Mouse (Mus musculus): ENCODE measurements around the gene Glod4.

Glod4 gene

DNA sequence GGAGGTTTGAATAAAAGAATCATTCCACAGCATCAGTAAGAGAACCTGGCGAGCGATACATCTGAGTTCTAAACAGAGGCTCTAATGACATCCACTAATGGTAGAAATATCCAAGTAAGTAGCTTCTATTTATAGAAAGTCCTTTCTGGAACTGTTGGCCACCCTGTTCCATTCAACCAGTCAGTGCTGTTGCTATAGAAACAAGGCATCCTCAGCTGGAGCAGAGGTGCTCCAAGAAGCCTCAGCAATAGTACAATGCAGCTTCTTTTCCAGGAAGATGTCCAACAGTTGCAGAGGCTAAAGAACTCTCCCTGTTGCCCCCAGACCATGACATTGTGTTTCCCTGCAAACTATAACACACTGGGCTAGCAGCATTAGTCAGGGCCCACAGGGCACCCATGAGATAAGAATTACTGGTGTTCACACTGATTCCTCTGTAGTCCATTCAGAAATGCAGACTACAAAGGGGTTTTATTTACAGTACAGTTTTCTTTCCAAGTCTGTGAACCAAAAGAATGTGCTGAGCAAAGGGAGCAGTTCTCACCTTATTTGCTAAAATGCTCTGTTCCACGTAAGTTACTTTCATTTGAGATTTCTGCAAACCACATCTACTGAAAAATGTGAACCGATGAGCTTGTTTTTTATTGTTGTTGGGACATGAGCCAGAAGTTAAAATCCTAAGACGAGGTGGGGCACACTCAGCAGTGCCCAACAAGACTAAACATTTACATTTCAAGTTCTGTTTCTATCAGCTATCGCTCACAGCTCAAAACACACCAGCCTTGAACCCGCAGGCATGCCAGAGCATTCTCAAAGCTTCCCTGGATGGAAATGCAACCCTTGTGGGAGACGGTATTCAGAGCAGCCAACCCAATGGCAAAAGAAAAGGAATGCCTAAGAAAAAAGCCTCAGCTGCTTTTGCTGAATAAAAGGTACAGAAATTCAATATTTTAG is 95.2 kb downstream of the Glod4 start:
- DNase-seq (ENCODE audit: low read depth, low spot score), result no peak

- no peak for DNase-seq (ENCODE audit: low read depth, low spot score)
Observed at GRCm38 (mm10) chr11:76146187-76147010, 97.1 kb downstream of the Glod4 start.

GRCm38 (mm10) chr11:76145169-76145568 is 98.4 kb downstream of the Glod4 start:
- DNase-seq (ENCODE audit: low read depth, low spot score), result no peak

DNA sequence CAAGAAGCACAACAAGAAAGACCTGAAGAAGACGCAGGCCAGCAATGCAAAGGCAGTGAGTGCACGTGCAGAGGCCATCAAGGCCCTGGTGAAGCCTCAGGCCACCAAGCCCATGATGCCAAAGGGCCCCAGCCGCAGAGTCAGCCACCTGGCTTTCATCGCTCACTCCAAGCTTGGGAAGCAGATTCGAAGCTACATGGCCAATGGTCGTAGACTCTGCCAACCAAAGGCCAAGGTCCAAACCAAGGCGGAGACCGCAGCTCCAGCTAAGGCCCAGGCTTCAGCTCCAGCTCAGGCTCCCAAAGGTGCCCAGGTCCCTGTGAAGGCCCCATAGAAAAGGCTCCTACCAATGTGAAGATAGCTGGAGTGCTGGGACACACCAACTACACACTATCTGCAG is 99.1 kb downstream of the Glod4 start:
- no peak for DNase-seq (ENCODE audit: low read depth, low spot score)

GRCm38 (mm10) chr11:76137996-76138395 is 105.5 kb downstream of the Glod4 start:
- DNase-seq (ENCODE audit: low read depth, low spot score), result no peak

DNA sequence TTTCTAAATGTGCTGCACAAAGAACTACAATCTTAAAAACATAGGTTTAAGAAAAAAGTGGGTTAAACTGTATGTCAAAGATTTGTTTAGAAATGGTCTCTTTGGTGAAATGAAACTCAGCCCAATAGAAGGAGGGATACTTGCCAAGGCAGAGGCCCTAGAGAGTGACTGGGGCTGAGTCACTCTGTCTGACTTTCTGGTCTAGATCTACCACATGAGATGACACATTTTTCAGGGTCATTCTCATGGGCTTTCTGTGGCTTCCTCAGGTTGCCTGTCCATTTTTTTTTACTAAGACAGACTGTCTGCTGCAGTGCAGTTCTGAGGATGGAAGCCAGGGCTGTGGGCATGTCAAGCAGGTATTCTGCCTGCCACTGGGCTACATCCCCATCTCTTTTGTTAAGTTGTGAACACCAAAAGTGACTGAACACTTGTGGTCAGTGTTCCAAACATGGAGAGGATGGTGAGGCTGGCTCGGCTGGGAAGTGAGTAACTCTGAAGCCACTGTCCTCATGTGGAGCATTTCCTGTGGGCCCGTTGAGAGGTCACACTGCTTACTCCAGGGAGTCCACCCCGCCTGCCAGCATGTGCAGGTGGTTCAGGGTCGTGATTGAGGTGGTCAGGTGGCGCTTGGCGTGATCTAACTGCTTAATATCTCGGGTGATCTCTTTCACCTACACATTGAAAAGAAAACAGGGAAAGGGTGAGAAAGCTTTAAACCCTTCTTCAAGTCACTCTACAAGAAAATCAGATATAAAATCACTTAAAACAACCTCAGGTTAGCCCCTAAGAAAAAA is 107.7 kb downstream of the Glod4 start:
- DNase-seq (ENCODE audit: low read depth, low spot score), result no peak

- peak; percentile 34 for DNase-seq (ENCODE audit: low read depth, low spot score)
Observed at GRCm38 (mm10) chr11:76130859-76131258, 112.7 kb downstream of the Glod4 start.

GRCm38 (mm10) chr11:76125386-76125785 is 118.1 kb downstream of the Glod4 start:
- peak; percentile 24 for DNase-seq (ENCODE audit: low read depth, low spot score)

DNA sequence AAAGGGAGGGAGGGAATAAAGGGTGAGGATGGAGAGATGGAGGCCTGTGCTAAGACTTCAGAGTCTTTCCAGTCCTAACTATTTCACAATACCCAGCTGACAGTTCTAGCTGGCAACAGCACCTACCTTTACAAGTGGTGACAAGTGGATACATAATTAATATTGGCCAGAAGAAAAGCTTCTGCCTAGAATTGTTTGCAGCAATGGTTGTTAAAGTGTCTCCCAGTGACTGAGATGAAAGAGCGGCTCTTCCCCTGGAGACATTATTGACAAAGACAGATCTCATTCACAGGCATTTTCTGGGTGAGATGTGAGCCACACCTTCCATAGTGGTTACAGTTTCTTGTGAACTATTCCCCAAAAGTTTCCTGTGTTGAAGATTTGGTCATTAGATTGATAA is 120.0 kb downstream of the Glod4 start:
- DNase-seq (ENCODE audit: low read depth, low spot score), result no peak

DNA sequence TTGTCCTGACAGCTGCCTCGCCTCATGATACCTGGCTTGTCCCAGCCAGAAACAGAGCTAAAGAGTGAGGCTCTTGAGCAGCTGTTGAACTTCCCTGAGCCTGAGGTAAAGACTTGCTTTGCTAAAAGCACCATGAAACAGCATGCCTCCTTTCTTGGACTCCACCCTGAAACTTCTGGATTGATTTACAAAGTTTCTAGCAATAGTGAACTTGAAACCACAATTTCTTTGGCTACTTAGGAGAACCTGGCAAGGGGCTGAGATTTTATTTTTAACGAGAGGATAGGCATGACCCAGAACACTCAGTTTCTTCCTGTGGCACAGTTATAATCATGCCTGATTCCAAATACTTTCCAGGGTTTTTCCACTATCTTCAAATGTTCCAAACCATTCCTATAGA is 121.0 kb downstream of the Glod4 start:
- DNase-seq (ENCODE audit: low read depth, low spot score), result peak; percentile 34

DNA sequence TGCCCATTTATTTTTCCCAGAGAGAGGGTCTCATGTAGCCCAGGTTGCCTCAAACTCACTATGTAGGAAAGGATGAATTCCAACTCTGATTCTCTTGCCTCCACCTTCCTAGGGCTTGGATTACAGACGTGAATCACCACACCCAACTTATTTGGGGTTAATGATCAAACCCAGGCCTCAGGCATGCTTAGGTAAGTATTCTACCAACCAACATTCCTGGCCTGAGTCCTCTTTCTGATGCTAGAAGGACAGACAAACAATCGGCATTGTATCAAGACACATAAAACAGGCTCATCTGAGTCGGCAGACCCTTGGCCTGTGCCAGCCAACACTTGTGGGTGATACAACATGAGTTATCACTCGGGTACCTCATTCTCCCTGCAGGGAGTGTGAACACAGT is 122.4 kb downstream of the Glod4 start:
- no peak for DNase-seq (ENCODE audit: low read depth, low spot score)

GRCm38 (mm10) chr11:76120407-76120901 is 123.1 kb downstream of the Glod4 start:
- peak; percentile 21 for DNase-seq (ENCODE audit: low read depth, low spot score)

- DNase-seq (ENCODE audit: low read depth, low spot score), result no peak
Observed at GRCm38 (mm10) chr11:76110416-76110815, 133.1 kb downstream of the Glod4 start.

- DNase-seq (ENCODE audit: low read depth, low spot score), result peak; percentile 40
Observed at GRCm38 (mm10) chr11:76106551-76107496, 136.7 kb downstream of the Glod4 start.

DNA sequence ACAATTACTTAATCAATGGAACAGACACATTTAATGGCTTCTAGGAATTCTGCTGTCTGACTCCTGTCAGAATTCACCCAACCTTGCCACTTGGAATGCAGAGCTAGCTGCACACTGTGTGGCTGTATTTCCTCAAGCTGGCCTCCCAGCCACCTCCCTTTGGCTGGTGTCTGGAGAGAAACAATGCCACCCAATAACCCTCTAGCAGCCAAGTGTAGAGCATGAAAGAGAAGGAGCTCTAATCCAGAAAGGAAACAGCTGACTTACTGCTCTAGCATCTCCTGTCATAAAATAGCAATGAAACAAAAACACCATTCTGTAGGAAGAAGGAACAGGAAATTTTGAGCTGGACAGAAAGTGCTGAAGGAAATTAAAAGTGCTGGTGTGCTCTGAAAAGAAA is 142.4 kb downstream of the Glod4 start:
- DNase-seq (ENCODE audit: low read depth, low spot score), result no peak

DNA sequence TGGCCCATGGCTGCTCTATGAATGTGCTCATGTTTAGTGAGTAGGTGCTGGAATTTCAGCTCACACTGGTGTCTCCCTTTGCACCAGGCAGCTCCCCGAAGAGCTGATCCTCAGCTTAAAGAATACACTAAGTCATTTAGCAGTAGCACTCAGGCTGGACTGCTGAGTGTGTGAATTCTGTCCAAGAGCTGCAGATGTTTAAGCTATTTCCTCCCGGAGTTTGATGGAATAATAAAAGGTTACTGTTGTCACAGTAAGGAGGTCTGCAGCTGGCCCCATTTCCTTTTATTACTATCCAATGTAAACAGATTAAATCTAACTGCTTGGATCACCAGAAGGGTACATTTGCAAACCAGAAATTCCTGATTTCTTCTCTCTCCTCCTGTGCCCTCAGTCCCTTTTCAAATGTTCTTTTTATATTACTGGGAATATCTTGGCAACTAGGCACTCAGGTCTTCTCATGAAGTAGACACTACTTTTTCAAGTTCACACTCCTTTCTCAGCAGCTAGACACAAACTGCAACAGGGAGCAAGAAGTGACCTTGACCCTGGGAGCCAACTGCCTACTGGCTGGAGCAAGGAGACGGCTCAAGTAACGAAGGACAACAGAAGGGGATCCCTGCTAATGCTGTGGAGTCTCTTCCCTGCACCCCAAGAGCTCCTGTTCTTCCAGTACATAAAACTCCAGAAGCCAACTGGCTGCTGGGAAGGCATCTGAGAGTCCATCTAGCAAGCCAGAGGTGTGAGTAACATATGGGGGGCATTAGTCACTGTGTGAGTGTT is 144.1 kb downstream of the Glod4 start:
- DNase-seq (ENCODE audit: low read depth, low spot score), result peak; percentile 34

GRCm38 (mm10) chr11:76093610-76094009 is 149.9 kb downstream of the Glod4 start:
- DNase-seq (ENCODE audit: low read depth, low spot score), result no peak

- no peak for DNase-seq (ENCODE audit: low read depth, low spot score)
Observed at GRCm38 (mm10) chr11:76089776-76090175, 153.7 kb downstream of the Glod4 start.

- DNase-seq (ENCODE audit: low read depth, low spot score), result no peak
Observed at GRCm38 (mm10) chr11:76088506-76088905, 155.0 kb downstream of the Glod4 start.

Measured in skeletal muscle tissue, adult 2 months (tissue).